Mouse (Mus musculus): ENCODE results near the gene Taok3.

GRCm38 (mm10) chr5:117181921-117182320, 62.0 kb downstream of the Taok3 start:
- no peak for TF ChIP-seq CTCF (IDR thresholded peaks at IDR 0.05; ENCODE audit: low read depth)
- TF ChIP-seq EP300 (IDR thresholded peaks at IDR 0.05; ENCODE audit: low read depth): no peak
